Mouse (Mus musculus) layer of hippocampus, adult 9-11 months (tissue): ENCODE results near the gene Ampd3.
A peak's percentile ranks its signal among the peaks of the same experiment; 100 is the strongest.

ENCODE experiments used
- DNase-seq: peaks from one replicate; pipeline ENCODE4 v3.0.0; 2022

Gene Ampd3

GRCm38 (mm10) chr7:110803131-110803530, 35.1 kb downstream of the Ampd3 start:
- no peak for DNase-seq

GRCm38 (mm10) chr7:110804266-110804665, 36.3 kb downstream of the Ampd3 start:
- peak; percentile 79 for DNase-seq

GRCm38 (mm10) chr7:110807460-110808030, 39.5 kb downstream of the Ampd3 start:
- DNase-seq, result no peak

- no peak for DNase-seq
These were observed 41.0 kb downstream of the Ampd3 start for GRCm38 (mm10) chr7:110808962-110809361.

- DNase-seq, result no peak
These were observed 41.9 kb downstream of the Ampd3 start for GRCm38 (mm10) chr7:110809585-110810557.

- no peak for DNase-seq
These were observed 43.0 kb downstream of the Ampd3 start for GRCm38 (mm10) chr7:110810995-110811394.

- DNase-seq, result no peak
These were observed 43.5 kb downstream of the Ampd3 start for GRCm38 (mm10) chr7:110811529-110811928.

- no peak for DNase-seq
These were observed 46.0 kb downstream of the Ampd3 start for GRCm38 (mm10) chr7:110813983-110814382.

- no peak for DNase-seq
These were observed 48.0 kb downstream of the Ampd3 start for GRCm38 (mm10) chr7:110816037-110816436.

- no peak for DNase-seq
These were observed 50.2 kb downstream of the Ampd3 start for GRCm38 (mm10) chr7:110818206-110818605.

- no peak for DNase-seq
These were observed 50.9 kb downstream of the Ampd3 start for GRCm38 (mm10) chr7:110818787-110819350.

GRCm38 (mm10) chr7:110821068-110821467, 53.1 kb downstream of the Ampd3 start:
- peak; percentile 84 for DNase-seq

- peak; percentile 60 for DNase-seq
These were observed 53.6 kb downstream of the Ampd3 start for GRCm38 (mm10) chr7:110821653-110822052.

- DNase-seq, result no peak
These were observed 54.0 kb downstream of the Ampd3 start for GRCm38 (mm10) chr7:110822055-110822454.

GRCm38 (mm10) chr7:110823076-110823475, 55.1 kb downstream of the Ampd3 start:
- no peak for DNase-seq

- DNase-seq, result no peak
These were observed 55.6 kb downstream of the Ampd3 start for GRCm38 (mm10) chr7:110823593-110823992.

GRCm38 (mm10) chr7:110823995-110824953, 56.3 kb downstream of the Ampd3 start:
- no peak for DNase-seq

- DNase-seq, result no peak
These were observed 65.0 kb downstream of the Ampd3 start for GRCm38 (mm10) chr7:110833024-110833423.

- DNase-seq, result no peak
These were observed 66.0 kb downstream of the Ampd3 start for GRCm38 (mm10) chr7:110834018-110834417.

- DNase-seq, result no peak
These were observed 66.5 kb downstream of the Ampd3 start for GRCm38 (mm10) chr7:110834522-110834921.

GRCm38 (mm10) chr7:110840332-110840731, 72.3 kb downstream of the Ampd3 start:
- DNase-seq, result no peak
